Mouse (Mus musculus) cerebellum, adult 2 months (tissue): Measurements from ENCODE around the gene Adamts2.

Experiments
- CTCF ChIP-seq: fragments of 200-500 bp; IDR thresholded peaks from 2 replicates; pipeline ENCODE4 v1.5.1; 2011; ENCODE audit warnings: low read depth, mild to moderate bottlenecking, control low read depth, low read length, moderate library complexity, borderline replicate concordance; ENCODE audit not compliant: insufficient read depth
- POLR2A ChIP-seq: fragments of 200-500 bp; IDR thresholded peaks from 2 replicates; pipeline ENCODE4 v1.6.1; 2011; ENCODE audit warnings: low read length, control low read depth, borderline replicate concordance; ENCODE audit not compliant: insufficient read depth

DNA sequence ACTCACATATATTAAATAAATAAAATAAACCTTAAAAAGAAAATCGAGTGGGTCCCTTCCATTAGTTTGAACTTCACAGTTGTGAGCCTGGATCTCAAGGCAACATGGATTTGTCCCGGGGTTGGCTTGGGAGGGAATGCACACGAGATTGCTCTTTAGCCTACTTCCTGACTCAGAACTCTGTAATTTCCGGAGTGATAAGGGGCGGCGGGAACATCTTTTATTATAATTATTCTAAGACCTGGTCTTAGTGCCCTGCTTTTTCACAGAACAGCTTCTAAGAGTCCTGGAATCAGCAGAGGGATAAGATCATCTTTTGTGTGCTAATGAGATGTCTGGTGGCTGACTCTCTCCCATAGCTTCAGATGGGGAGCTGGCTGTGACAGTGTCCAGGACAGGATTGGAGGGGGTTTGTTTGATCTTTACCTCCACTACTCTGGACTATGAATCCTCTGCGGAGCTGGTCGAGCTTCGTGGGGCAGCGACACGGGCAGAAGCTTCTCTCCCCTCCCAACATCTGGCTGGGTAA lies 15.2 kb downstream of the Adamts2 start:
- TF ChIP-seq CTCF, result no peak
- TF ChIP-seq POLR2A, result no peak
